Mouse (Mus musculus): ENCODE measurements at regions not wholly inside any gene's neighbourhood (a gene's known extent, or its start where the extent isn't known, plus 50 kb on each side); places are given as distances from the start of the nearest gene placed in this dataset.
A peak's percentile ranks its signal among the peaks of the same experiment; 100 is the strongest.

DNA sequence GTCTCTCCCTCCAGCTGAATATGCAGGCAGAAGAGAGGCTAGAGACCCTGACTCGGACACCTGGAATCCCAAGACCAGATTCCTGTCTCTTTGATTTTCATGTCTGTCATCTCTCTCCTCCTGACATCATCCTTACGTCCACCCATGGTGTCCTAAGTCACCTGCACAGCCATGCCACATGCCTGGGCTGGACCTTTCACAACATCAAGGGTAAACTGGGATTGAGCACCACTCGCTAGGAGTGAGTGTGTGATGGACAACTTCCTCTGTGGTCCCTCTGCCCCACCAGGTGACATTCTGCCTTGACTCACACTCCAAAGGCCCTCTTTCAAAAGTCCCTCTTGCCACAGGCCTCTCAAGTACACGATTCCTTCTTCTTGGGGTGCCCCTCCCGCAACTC is 244.1 kb downstream of the Bcl11b start:
- DNase-seq (ENCODE audit: low read depth, low spot score) = no peak

DNA sequence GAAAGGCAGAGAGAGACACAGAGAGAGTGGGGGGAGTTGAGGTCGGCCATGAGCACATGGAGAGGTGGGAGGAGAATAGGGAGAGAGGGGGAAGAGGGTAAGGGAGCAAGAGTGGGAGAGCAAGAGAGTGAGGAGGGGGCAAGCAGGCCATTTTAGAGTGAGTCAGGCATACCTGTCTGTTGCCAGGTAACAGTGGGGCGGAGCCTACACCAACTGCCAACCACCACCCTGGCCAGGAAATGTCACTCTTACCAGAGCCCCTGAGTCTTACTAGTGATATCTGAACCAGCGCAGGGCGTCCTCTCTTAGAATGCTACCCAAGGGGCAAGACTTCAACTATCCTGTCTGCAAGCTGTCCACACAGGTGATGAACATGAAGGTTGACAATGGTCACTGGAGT is 243.5 kb downstream of the Bcl11b start:
- no peak for DNase-seq (ENCODE audit: low read depth, low spot score)

DNA sequence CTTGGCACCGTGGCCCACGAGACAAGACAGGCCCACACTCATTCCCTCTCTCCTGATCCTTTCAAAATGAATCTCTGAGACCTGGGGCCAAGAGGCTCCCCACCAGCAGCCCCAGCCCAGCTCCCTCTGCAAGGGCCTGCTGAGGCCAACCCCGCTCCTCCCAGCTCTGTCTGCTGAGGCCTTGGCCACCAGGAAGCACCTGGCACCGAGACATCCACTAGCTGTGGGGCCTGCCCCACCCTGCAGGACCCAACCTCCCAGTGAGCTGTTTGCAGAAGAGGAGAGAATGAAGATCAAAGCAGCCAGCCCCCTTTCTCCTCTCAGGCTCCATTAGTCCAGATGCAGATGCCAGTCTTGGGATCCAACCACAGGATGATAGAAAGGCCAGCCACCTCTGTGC is 241.3 kb downstream of the Bcl11b start:
- DNase-seq (ENCODE audit: low read depth, low spot score) = no peak

DNA sequence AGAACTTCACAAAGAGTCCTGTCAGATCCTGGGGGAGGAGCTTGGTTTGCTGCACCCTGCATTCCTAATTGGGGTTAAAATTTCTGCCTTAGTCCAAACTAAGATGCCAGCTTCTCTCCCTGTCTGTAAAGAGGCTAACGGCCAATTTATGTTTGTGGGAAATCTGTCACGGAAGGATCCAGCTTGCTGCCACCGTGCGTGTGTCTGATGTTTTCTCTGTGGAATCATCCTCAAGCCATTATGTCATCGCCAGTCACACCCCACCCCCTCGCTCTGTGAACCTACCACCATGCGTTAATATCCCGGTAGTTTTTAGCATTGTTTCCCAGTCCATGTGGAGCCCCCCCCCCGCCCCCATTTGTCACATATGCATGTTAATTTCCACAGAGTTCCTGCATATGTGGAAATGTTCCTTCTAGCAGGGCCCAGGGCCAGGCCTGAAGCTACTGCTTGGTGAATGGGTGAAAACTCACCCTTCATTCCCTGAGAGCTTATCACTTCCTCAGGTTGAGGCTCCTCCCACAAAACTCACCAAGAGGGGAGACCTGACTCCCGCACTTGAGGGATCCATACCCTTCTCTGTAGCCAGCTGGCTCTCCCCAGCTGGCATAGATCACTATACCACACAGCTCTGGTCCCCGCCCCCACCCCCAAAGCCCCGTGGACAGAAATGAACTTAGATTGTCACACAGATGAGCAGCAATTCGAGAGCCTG is 233.4 kb downstream of the Bcl11b start:
- no peak for DNase-seq (ENCODE audit: low read depth, low spot score)

DNA sequence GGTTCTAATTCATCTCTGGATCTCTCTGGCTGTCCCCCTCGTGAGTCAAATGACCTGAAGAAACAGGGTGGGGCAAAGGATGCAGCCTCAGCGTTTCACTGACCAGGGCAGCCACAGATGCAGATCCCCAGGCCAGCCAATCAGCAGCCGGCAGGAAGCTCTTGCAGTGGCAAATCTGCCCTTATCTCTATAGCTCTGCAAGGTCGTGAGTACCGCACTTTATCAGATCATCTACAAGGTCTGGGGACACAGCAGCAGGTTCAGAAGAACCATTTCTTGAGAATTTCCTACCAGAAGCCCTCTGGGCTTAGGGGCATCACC is 232.9 kb downstream of the Bcl11b start:
- peak; percentile 60 for DNase-seq (ENCODE audit: low read depth, low spot score)

DNA sequence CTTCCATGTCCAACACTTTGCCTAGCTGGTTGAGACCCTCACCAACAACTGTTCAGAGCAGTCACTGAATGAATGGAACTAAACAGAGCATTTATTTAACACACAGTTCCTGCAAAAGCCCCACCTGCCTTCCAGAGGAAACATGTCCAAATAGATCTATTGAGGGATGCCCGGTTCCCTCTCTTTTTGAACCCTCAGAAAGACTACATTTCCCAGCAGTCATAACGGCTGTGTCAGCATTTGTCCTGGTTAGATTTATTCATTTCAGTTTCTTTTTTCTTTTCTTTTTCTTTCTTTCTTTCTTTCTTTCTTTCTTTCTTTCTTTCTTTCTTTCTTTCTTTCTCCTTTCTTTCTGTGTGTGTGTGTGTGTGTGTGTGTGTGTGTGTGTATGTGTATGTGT is 232.1 kb downstream of the Bcl11b start:
- DNase-seq (ENCODE audit: low read depth, low spot score) = no peak

DNA sequence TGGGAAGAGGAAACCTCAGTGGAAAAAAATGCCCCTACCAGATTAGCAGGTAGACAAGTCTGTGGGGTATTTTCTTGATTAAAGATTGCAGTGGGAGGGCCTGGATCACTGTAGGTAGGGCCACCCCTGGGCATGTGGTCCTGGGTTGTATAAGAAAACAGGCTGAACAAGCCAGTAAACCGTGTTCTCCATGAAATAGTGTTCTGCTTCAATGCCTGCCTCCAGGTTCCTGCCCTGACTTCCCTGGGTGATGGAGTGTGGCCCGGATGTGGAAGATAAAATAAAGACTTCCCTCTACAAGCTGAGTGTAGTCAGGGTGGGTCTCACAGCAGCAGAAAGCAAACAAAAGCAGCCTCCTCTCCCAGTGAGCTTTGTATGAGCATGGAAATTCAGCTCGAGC is 231.6 kb downstream of the Bcl11b start:
- no peak for DNase-seq (ENCODE audit: low read depth, low spot score)

DNA sequence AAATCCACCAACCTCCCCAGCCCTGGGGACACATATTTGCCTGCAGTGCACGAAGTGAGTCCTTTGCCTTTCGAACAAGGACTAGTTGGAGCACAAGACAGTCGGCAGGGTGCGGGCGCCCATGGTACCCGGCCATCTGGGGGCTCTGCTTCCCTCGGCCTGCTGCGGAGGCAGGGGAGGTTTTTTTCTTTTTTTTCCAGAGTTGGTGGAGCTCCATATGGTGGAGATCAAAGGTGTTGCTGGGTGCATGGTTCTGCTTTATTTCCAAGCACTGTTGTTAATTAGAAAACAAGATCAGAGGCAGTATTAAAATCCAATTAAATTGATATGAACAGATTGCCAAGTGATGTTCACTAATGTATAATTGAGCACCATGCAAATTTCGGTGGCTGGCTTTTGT is 225.4 kb downstream of the Bcl11b start:
- DNase-seq (ENCODE audit: low read depth, low spot score) = no peak

DNA sequence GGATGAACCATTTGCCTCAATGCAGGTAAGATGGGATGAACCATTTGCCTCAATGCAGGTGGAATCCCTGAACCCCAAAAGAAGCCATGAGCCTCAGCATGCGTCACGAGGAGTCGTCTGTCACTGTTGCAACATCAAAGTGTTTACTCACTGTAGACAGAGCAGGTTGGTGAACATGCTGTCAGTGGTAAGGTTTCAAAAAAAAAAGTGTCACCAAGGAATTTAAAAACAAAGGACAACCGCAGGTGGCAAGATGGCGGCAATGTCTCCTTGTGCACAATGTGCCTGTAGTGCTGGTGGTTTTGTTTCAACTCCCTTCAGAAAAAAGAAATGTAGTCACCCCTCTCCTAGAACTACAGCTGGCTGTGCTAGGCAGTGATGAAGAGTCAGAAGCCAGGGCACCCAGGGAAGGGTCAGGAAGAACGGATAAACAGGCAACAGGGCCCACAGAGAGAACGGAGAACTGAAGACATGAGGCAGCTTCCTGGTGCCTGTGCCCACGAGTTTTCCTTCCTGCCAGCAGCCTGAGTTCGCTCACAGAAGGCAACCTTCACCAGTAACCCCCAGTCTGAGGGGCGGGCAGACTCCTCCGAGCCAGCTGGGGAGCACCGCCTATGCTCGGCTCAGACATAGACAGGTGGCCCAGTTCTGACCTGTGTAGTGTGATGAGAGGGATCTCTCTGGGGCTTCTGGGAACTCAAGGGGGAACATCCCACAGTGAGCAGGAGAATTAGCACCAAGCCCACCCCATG is 223.9 kb downstream of the Bcl11b start:
- peak; percentile 54 for DNase-seq (ENCODE audit: low read depth, low spot score)

DNA sequence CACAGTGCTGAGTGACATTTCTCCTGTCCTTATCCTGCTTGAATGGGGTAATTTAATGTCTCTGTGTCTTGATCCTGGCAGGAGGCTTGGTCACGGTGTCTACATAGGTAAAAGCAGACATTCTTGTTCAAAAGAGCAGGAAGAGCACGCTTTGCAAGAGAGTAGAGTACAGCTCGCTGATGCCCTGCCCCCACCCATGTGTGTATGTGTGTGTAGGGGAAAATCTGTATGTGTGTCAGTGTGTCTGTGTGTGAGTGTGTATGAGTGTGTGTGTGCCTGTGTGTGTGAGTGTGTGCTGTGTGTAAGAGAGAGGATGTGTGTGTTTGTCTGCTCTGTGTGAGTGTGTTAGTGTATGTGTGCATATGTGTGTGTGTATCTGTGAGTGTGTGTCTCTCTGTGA is 221.3 kb downstream of the Bcl11b start:
- DNase-seq (ENCODE audit: low read depth, low spot score) = peak; percentile 27

DNA sequence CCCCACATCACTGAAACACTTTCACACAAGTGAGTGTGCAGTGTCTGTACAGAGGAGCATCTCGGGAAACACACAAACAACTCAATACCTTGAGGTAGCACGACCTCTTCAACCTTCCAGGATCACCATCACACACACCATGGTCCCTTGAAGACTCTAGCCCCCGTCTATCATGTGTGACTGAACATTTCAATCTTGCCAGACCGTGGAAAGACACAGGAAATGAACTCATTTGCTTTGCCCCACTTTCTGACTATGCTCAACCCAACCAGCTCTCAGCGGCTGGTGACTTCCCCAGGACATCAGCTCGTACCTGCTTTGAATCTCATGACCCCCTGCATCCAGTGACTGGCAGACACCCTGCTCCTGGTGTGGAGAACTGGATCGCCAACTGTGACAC is 219.6 kb downstream of the Bcl11b start:
- peak; percentile 26 for DNase-seq (ENCODE audit: low read depth, low spot score)

DNA sequence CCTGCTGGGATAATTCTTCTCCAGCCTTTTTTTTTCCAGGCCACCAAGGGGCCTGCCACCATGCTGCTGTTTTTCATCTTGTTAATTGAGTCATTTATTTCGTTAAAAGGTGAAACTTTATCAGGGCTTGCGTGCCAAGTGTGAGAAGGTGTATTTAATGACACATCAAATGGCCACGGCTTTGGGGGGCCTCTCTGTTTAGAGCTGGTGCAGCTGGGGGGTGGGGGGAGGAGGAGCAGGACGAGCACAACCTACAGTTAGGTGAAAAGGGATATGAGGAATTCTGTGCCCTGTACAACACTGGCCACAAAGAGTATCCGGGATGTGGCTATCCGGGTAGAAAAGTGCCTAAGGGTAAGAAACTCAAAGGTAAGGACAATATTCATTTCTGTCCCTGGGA is 213.6 kb downstream of the Bcl11b start:
- no peak for DNase-seq (ENCODE audit: low read depth, low spot score)

DNA sequence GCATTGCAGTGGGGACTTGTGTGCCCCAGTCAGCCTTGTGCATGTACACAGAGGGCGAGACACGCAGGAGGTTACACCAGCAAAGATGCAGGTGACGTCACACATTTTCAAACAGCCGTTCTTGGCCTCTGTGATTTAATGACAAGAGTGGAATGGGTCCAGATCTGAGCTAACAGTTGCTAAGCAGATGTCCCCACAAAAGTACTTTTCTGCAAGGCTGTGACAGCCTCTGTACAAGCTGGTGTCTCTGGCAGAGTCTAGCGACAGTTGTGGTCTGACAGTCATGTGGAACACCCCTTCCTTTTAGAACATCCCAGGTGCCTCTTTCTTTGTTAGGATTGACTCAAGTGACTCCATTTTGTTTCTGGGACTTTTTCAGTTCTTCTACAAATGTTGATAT is 203.1 kb downstream of the Bcl11b start:
- DNase-seq (ENCODE audit: low read depth, low spot score) = no peak

DNA sequence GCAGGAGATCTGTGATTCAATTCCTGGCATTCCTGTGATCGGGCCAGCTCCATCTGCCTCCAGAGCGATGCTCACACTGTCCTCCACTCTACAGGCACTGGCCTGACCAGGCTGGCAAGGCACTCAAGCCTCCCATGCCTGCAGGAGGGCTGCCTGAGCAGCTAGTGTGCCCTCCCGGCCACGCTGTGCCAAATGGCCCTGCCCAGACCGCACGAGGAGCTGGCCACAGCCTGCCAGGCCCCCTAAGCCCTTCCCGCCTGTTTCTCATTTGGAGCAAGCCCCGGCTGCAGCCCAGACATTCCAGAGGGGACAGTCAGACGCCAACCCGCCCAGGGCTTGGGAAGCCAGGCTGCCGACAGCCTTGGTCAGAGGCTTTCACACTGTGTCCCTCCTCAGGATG is 195.8 kb downstream of the Bcl11b start:
- no peak for DNase-seq (ENCODE audit: low read depth, low spot score)

DNA sequence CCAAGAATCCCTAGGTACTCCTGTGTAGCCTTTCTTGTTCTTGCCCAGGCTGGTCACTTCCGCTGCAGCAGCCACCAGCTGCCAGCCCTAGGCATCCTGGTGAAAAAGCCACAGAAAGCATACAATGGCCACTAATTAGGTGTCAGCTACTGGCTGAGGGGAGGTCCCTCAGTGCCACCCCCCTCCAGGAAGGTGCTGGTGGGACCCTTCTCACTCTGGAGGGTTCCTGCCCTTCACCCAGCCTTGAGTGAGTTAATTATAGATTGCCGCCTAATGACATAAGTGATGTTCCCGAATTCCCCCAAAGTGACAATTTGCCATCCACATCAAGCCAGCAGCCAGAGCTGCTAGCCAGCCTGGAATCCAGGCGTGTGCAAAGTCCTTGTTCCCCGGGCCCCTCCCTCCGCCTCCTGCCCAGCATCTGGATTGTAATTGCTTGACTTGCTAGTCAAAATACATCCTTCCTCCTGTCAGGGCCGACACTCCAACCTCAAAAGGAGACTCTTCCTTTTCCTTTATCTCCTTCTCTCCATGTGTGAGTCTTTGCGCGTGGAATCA is 195.2 kb downstream of the Bcl11b start:
- no peak for DNase-seq (ENCODE audit: low read depth, low spot score)

DNA sequence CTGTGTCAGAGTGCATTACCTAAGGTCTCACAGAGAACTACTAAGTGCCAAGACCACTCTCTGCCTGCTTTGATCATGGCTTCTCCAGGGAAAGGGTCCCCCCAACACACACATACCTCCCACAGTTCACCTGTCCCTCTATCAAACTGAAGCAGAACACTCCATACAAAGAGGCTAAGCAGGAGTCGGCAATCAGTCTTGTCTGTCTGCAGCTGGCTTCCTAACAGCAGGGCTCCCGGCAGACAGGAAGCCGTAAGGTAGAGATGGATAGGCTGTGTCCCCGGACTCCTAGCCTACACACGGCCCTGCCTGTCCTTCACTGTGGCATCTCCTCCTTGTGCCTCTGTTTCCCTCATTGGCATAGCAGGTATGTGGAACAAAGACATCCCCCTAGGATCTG is 192.2 kb downstream of the Bcl11b start:
- no peak for DNase-seq (ENCODE audit: low read depth, low spot score)

DNA sequence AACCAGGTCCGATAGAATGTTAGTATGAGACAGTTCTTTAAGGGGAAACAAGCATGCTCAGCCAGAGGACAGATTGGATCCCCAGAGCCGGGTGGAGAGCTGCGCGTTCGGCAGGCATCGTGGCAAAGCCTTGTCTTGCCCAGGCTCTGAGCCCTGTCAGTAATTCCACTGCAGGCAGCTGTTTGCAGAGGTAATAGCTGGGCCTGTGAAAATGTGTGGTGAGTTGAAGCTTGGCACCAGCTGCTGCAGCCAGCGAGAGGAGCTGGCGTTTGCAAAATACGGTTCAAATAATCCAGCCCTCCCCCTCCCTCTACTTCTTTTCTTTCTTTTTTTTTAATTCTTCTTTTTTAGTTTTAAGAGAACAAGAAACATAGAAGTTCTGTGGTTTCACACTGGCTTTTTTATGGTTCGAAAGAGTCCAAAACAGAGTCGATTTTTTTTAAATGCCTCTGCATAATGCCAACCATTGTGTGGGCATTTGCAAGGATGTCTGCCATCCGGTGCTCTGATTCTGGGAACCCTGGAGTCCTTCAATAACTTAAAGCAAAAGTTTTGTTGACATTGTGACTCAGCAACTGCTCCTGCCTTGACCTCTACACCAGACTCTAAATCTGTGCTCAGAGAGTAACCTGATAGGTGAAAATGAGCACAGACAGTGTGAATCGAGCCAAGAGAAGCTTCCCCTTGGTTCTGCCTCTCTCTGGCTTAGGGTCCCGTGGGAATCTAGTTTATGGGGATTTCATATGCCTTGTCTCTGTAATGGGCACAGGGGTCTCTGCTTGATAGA is 190.7 kb downstream of the Bcl11b start:
- peak; percentile 44 for DNase-seq (ENCODE audit: low read depth, low spot score)

DNA sequence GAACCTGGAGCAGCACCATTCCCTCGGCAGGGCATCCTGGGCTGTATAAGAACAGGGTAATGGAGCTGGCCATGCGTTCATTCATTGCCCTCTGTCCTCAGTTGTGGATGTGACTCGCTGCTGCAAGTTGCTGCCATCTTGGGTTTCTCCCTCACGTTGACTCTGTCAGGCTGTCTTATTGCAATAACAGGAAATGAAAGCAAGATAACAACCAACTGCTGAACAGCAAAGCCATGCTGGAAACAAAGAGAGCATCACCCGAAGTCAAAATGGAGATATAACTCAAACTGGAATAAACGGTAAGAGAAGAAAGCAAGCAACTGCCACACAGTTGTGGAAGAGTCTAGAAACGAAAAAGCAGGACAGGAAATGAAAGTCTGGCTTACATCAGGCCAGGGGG is 188.5 kb downstream of the Bcl11b start:
- peak; percentile 55 for DNase-seq (ENCODE audit: low read depth, low spot score)

DNA sequence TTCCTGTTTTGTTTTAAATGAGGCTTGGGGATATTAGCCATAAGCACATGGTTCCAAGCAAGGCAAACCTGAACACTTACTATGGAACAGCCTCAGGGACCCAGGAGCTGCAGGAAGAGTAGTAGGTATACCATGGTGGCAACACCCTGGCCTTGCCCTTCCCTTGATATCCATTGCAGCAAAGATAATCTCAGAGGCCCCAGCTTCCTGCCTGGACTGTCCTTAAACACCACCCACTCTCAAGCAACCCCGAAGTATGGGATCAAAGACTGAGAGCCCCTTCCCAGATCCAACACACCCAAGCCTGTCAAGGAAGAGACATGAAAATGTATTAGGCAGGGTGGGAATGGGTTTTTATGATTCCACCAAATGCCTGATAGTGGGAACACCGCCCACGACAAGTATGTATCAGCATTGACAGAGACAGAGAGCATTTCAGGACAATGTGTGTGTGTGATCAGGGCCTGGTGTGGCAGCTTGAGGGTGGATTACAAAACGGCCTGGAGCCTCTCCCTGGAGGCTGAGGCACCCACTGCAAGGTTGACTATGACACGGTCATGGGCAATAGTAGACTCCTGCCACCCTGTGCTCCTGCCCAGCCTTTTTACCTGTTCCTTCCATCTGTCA is 179.5 kb downstream of the Bcl11b start:
- DNase-seq (ENCODE audit: low read depth, low spot score) = no peak

DNA sequence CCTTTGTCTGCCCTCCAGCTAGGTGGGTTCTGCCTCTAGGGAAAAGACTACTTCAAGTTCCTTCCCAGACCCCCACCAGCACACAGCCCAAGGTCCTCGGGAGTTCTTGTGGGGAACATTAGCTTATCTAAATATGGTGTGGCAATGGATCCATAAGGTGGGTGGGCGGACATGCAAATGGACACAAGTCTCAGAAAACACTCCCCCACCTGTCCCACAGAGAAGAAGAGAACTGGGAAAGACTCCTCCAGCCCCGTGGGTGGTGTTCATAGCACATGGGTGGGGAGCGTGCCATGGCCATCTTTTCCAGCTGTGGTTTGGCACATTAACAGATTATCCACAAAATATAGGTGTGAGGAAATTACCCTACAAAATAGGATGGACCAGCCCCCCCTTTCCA is 177.5 kb downstream of the Bcl11b start:
- no peak for DNase-seq (ENCODE audit: low read depth, low spot score)

DNA sequence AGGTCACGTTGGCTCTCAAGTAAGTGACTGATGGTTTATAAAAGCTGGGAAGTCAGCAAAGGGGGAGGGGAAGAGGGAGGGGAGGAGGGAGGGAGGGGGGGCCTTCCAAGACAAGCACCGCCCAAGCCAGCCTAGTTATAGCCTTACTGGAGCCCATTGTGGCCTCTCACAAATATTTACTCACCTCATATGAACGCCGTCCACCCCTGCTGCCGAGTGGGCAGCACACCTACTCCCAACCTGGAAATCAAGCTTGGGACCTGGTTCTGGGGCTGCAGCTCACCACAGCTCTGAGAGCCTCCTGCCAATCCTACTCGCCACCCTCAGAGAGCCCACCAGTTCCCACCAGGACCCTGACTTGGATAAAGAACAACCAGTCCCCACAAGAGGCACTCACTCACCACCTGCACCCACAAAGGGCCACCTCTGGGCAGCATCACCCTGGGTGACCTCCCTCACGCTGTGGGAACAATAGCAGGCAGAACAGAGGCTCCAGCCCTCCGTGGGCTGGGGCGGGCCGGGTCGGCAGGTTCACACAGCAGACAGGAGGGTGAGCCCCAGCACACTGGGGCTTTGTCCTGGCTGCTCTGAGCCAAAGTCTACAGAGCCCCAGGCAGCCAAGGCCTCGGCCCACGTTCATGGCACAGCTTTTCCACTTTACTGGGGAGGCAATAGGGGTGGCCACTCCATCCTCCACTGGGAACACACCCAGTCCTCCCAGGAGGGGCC is 171.8 kb downstream of the Bcl11b start:
- no peak for DNase-seq (ENCODE audit: low read depth, low spot score)
